Mouse (Mus musculus): Measurements from ENCODE around the gene Hist1h3h. TPM values are rescaled to one million over a fixed set of nuclear protein-coding genes. Genes with fewer than 3 reads are reported as not detected.
A peak's percentile ranks its signal among the peaks of the same experiment; 100 is the strongest.
"Not testable (repeated sequence)": the region's sequence is repeated elsewhere in the genome, so short reads cannot be mapped to it uniquely, and the experiment has no call there.

Gene Hist1h3h
- polyA plus RNA-seq, 2 experiments: 18.4 to 34.5 TPM

DNA sequence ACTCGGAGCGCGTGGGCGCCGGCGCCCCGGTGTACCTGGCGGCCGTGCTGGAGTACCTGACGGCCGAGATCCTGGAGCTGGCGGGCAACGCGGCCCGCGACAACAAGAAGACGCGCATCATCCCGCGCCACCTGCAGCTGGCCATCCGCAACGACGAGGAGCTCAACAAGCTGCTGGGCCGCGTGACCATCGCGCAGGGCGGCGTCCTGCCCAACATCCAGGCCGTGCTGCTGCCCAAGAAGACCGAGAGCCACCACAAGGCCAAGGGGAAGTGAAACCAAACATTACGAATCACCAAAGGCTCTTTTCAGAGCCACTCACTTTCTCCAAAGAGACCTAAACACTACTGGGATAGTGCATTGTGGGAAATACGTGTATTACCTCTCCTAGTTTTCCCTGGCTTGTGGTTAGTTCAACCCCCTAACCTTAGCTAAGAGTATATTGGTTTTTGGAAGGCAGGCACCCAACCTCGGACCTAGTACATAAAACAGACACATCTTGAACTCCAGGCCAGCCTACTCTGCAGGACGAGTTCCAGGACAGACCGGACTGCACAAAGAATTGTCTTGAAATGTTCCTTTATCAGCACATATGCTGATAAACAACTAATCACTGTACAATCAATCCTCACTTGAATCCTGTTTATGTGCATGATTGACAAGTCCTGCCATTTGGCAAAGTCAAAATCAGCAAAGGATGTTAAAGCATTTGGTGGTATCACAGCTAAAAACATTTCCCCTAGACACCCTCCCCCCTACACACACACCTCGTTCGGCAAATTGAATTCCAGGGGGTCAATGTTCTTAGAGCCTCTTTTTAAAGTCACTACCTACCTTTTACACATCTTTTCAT is 693 bp upstream of the Hist1h3h start:
- Histone ChIP-seq H3K4me1 (ENCODE audit: control insufficient read depth, insufficient read depth, low read length) (peaks cover 23% of the 10 kb centered on the region), H3K27ac (replicated peaks; ENCODE audit: low read depth, low read length) (peak overlapping the region; percentile 93), H3K9ac (ENCODE audit: low read depth, low read length, severe bottlenecking) (peak overlapping the region; percentile 68), H3K4me2 (replicated peaks; ENCODE audit: low read depth, low read length, severe bottlenecking) (peak overlapping the region; percentile 79), H3K4me3 (replicated peaks; ENCODE audit: low read length) (peak overlapping the region; percentile 42)
- peak; percentile 85; the same call in 1 of the 2 replicates for TF ChIP-seq POLR2A (IDR thresholded peaks at IDR 0.05; ENCODE audit: borderline replicate concordance, extremely low read depth, insufficient read depth, insufficient read length)
- WGBS: 0% methylated on average over 9 of the region's 38 CpGs
- not testable (repeated sequence) for H3K9me3 ChIP-seq (ENCODE audit: control insufficient read depth, low read length); H3K36me3 ChIP-seq (ENCODE audit: control insufficient read depth, insufficient read depth, low read length); H3K27me3 ChIP-seq (ENCODE audit: control insufficient read depth, insufficient read depth, low read length)
- ATAC-seq (ENCODE audit: low FRiP score, low read depth) (peak; percentile 0; the same call in 1 of the 2 replicates), DNase-seq (ENCODE audit: low spot score) (peak; percentile 27)

DNA sequence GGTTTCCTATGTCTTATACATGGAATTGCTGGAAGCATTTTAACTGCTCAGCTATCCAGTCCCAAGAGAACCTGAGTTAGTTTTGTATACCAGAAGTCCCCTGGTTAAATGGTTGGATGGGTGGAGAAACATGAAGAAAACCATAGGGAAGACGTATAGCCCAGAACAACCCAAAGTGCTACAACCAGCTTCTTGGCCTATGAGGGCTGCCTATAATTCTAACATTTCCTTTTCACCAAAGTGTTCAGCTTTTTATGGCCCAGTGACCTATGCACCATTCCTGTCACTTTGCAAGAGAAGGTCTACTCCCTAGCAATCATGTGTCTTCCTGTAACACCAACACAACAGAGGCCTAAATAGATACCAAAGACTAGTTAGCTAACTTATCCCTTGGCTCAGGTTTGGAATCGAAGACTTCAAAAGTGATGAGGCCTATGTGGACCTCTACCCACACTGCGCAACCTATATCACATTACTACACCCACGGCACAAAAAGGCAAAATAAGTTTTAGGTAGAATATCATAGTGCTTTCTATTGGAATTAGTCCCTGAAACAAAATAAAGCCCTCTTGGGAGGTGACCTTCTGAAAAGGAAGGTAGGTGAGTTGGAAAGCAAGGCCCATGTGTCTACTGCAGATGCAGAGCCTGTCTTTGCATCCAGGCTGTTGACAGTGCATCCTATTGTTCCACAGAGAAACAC is 1.1 kb downstream of the Hist1h3h start:
- WGBS: 52% methylated on average over 4 of the region's 4 CpGs
- peak; percentile 10 for DNase-seq (ENCODE audit: low spot score)
- Histone ChIP-seq H3K4me3 (replicated peaks; ENCODE audit: low read length) (peak overlapping the region; percentile 42), H3K36me3 (ENCODE audit: control insufficient read depth, insufficient read depth, low read length) (no peaks in the 10 kb centered on the region), H3K9me3 (ENCODE audit: control insufficient read depth, low read length) (no peaks in the 10 kb centered on the region), H3K27me3 (ENCODE audit: control insufficient read depth, insufficient read depth, low read length) (no peaks in the 10 kb centered on the region), H3K4me1 (ENCODE audit: control insufficient read depth, insufficient read depth, low read length) (peaks cover 27% of the 10 kb centered on the region), H3K9ac (ENCODE audit: low read depth, low read length, severe bottlenecking) (peak overlapping the region; percentile 58), H3K27ac (replicated peaks; ENCODE audit: low read depth, low read length) (peak overlapping the region; percentile 71), H3K4me2 (replicated peaks; ENCODE audit: low read depth, low read length, severe bottlenecking) (peak overlapping the region; percentile 44)
- no peak for ATAC-seq (ENCODE audit: low FRiP score, low read depth)
- TF ChIP-seq POLR2A (IDR thresholded peaks at IDR 0.05; ENCODE audit: borderline replicate concordance, extremely low read depth, insufficient read depth, insufficient read length): peak; percentile 42; the same call in 1 of the 2 replicates

DNA sequence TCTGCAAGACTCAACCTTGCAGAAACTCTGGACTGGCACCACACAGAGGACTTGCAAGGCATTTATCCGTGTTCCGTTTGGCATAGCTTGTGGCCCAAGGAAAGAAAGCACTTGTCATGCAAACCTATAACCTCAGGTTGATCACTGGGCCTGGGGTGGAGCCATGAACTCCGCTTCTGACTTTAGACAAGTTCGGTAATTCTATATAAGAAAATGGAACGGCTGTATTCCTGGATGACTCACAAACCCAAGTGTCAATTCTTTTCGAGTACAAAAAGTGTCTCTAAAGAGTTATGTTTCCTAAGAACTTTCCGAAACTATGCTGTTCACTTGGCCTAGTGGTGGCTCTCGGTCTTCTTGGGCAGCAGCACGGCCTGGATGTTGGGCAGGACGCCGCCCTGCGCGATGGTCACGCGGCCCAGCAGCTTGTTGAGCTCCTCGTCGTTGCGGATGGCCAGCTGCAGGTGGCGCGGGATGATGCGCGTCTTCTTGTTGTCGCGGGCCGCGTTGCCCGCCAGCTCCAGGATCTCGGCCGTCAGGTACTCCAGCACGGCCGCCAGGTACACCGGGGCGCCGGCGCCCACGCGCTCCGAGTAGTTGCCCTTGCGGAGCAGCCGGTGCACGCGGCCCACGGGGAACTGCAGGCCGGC is 3.8 kb downstream of the Hist1h3h start:
- peak overlapping the region; percentile 40 for H3K4me3 ChIP-seq (replicated peaks; ENCODE audit: low read length)
- ATAC-seq (ENCODE audit: low FRiP score, low read depth): 0 out of 2 replicates have a peak, but pooled peaks have one; percentile 0
- H3K4me1 ChIP-seq (ENCODE audit: control insufficient read depth, insufficient read depth, low read length): peaks cover 20% of the 10 kb centered on the region
- H3K36me3 ChIP-seq (ENCODE audit: control insufficient read depth, insufficient read depth, low read length); H3K9me3 ChIP-seq (ENCODE audit: control insufficient read depth, low read length); H3K27me3 ChIP-seq (ENCODE audit: control insufficient read depth, insufficient read depth, low read length): not testable (repeated sequence)
- peak; percentile 6 for DNase-seq (ENCODE audit: low spot score)
- peak overlapping the region; percentile 54 for H3K4me2 ChIP-seq (replicated peaks; ENCODE audit: low read depth, low read length, severe bottlenecking)
- TF ChIP-seq POLR2A (IDR thresholded peaks at IDR 0.05; ENCODE audit: borderline replicate concordance, extremely low read depth, insufficient read depth, insufficient read length): 0 out of 2 replicates have a peak, but pooled peaks have one; percentile 13
- H3K27ac ChIP-seq (replicated peaks; ENCODE audit: low read depth, low read length): peak overlapping the region; percentile 83
- H3K9ac ChIP-seq (ENCODE audit: low read depth, low read length, severe bottlenecking): peak overlapping the region; percentile 51
- 1% methylated on average over 18 of the region's 44 CpGs for WGBS

DNA sequence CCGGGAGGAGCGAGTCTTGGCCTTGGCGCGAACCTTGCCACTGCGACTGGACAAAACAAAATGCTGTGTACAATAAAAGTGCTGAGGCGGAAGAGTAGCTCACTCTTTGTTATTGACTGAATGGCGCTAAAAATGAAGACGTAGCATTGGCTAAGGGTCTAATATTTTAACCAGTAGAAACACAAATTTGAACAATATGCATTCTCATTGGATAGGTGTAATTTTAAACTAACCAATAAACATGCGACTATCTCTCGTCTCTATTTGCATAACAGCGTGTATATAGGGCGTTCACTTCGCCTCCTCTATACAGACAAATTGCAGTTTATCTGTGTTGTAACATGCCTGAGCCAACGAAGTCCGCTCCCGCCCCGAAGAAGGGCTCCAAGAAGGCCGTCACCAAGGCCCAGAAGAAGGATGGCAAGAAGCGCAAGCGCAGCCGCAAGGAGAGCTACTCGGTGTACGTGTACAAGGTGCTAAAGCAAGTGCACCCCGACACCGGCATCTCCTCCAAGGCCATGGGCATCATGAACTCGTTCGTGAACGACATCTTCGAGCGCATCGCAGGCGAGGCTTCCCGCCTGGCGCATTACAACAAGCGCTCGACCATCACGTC is 4.4 kb downstream of the Hist1h3h start, which contains the start of gene Hist1h2bm:
Gene Hist1h2bm (plus strand): TSS at position 288 of the 616 bp plus-strand sequence.
- Histone ChIP-seq H3K27ac (replicated peaks; ENCODE audit: low read depth, low read length) (peak within 1 kb of the TSS; percentile 83), H3K4me2 (replicated peaks; ENCODE audit: low read depth, low read length, severe bottlenecking) (peak within 1 kb of the TSS; percentile 54), H3K9ac (ENCODE audit: low read depth, low read length, severe bottlenecking) (peak within 1 kb of the TSS; percentile 51), H3K4me1 (ENCODE audit: control insufficient read depth, insufficient read depth, low read length) (peaks cover 20% of the 10 kb centered on the region), H3K4me3 (replicated peaks; ENCODE audit: low read length) (peak within 1 kb of the TSS; percentile 40)
- not testable (repeated sequence) for H3K36me3 ChIP-seq (ENCODE audit: control insufficient read depth, insufficient read depth, low read length); H3K27me3 ChIP-seq (ENCODE audit: control insufficient read depth, insufficient read depth, low read length); H3K9me3 ChIP-seq (ENCODE audit: control insufficient read depth, low read length)
- TF ChIP-seq POLR2A (IDR thresholded peaks at IDR 0.05; ENCODE audit: borderline replicate concordance, extremely low read depth, insufficient read depth, insufficient read length): peak; percentile 86; the same call in 1 of the 2 replicates
- ATAC-seq (ENCODE audit: low FRiP score, low read depth): peak; percentile 93
- peak; percentile 97 for DNase-seq (ENCODE audit: low spot score)
- under 1% methylated on average over 30 of the region's 37 CpGs for WGBS

All from limb, embryonic 14.5 days (tissue).